ENCODE assay signal across 8 mouse cellular contexts in the genomic region with DNA sequence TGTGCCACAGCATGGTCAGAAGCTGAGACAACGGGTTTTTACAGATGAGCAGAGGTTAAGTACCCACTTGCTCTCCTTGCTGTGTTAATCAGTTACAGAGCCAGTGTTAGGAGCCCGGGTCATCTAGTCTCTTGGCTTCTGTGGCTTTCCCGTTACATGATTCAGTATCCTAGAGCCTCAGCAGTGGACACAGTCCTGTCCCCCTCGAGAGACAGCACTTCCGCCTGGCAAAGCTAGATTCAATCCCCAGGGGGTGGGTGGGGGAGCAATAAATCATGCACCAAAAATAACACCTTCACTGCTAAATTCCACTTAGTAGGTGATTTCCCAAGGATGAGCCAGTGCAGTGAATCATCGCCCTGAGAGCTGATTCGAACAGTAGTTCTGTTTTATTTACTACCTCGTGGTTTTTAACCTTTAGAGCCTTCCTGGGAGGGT. TPM values are rescaled to one million over a fixed set of nuclear protein-coding genes. Genes with fewer than 3 reads are reported as not detected.
DNase-seq lines count a peak whose midpoint lies in the region; ATAC-seq lines count a peak whose summit lies in the region.

No protein-coding gene starts in this region.

- H3K27ac ChIP-seq in heart, embryonic 16.5 days (ENCODE audit: low read length), result peak overlapping the region; percentile 62; the same call in 1 of the 2 replicates
- H3K27ac ChIP-seq in liver, embryonic 11.5 days (ENCODE audit: low read depth, low read length), result peak overlapping the region; percentile 60; the same call in 1 of the 2 replicates

- peaks cover 33% of the 10 kb centered on the region for H3K4me1 ChIP-seq in heart, embryonic 16.5 days (ENCODE audit: control insufficient read depth, insufficient read depth, low read length)
- peaks cover 27% of the 10 kb centered on the region for H3K4me1 ChIP-seq in liver, embryonic 11.5 days (replicated peaks; ENCODE audit: control insufficient read depth, insufficient read depth, low read length)

- no peak overlapping the region for H3K4me3 ChIP-seq in heart, embryonic 16.5 days (ENCODE audit: low read length)
- no peak overlapping the region for H3K4me3 ChIP-seq in liver, embryonic 11.5 days (ENCODE audit: low read depth, low read length)

- peak overlapping the region; percentile 18 for H3K9ac ChIP-seq in heart, embryonic 16.5 days (ENCODE audit: low read length)
- H3K9ac ChIP-seq in liver, embryonic 11.5 days (ENCODE audit: low read depth, low read length), result no peak overlapping the region

- 30% methylated on average over 8 of the region's 8 CpGs for WGBS in heart, embryonic 16.5 days
- WGBS in liver, embryonic 11.5 days, result 23% methylated on average over 8 of the region's 8 CpGs

- no peaks in the 10 kb centered on the region for H3K27me3 ChIP-seq in heart, embryonic 16.5 days (ENCODE audit: control insufficient read depth, insufficient read depth, low read length)
- no peaks in the 10 kb centered on the region for H3K27me3 ChIP-seq in liver, embryonic 11.5 days (replicated peaks; ENCODE audit: control insufficient read depth, insufficient read depth, low read length)

- peak; percentile 92 for DNase-seq in 416B (ENCODE audit: low read depth)
- peak; percentile 12 for DNase-seq in MN1 (ENCODE audit: low spot score)
- DNase-seq in liver, embryonic 11.5 days (ENCODE audit: low spot score), result no peak
- DNase-seq in ovary, postnatal 36 days (ENCODE audit: low spot score), result no peak
- DNase-seq in cerebellum, postnatal 36 days, result no peak
- no peak for DNase-seq in layer of hippocampus, postnatal 25 days (ENCODE audit: extremely low spot score in 1 of 2, low spot score in 1 of 2)
- DNase-seq in urinary bladder, postnatal 10 days (ENCODE audit: low spot score), result no peak

- H3K9me3 ChIP-seq in heart, embryonic 16.5 days (replicated peaks; ENCODE audit: control insufficient read depth, low read length), result no peaks in the 10 kb centered on the region
- H3K9me3 ChIP-seq in liver, embryonic 11.5 days (ENCODE audit: control insufficient read depth, low read length), result no peaks in the 10 kb centered on the region

- no peak for ATAC-seq in heart, embryonic 16.5 days (replicated peaks; ENCODE audit: extremely low read depth, insufficient read depth, low FRiP score)
- ATAC-seq in liver, embryonic 11.5 days (replicated peaks; ENCODE audit: low FRiP score), result no peak; the same call in 1 of the 2 replicates

- no peaks in the 10 kb centered on the region for H3K36me3 ChIP-seq in heart, embryonic 16.5 days (ENCODE audit: control insufficient read depth, insufficient read depth)
- H3K36me3 ChIP-seq in liver, embryonic 11.5 days (ENCODE audit: control insufficient read depth, insufficient read depth, low read length), result no peaks in the 10 kb centered on the region

- no peak overlapping the region for H3K4me2 ChIP-seq in heart, embryonic 16.5 days (ENCODE audit: low read depth, low read length)
- peak overlapping the region; percentile 5 for H3K4me2 ChIP-seq in liver, embryonic 11.5 days

RNA-seq across cellular contexts. Expression of a gene that starts 42.0 kb away (rescaled TPM):
- 15.2 TPM in 2 replicates for polyA plus RNA-seq in heart, embryonic 16.5 days (2015; fragmentation: Nextera tagmentation; extraction: Ambion mirVana)
- 26.2 and 28.4 TPM in 2 replicates for polyA plus RNA-seq in liver, embryonic 11.5 days (2014; fragmentation: Nextera tagmentation; extraction: Ambion mirVana)
- total RNA-seq in layer of hippocampus, postnatal 25 days (2021), result 10 to 100 TPM; 37.5 to 46.2 TPM

Comparison
In these comparisons a context has a peak if more than half of its experiments do, and no peak if none do; other contexts are left out.
1. DNase-seq: peak in 416B (single experiment) and MN1 (single experiment); none in liver, embryonic 11.5 days (single experiment), ovary, postnatal 36 days (single experiment), cerebellum, postnatal 36 days (0 of 2), layer of hippocampus, postnatal 25 days (0 of 2) and urinary bladder, postnatal 10 days (single experiment).